8 mouse cellular contexts compared by ENCODE assay signal in the genomic region with DNA sequence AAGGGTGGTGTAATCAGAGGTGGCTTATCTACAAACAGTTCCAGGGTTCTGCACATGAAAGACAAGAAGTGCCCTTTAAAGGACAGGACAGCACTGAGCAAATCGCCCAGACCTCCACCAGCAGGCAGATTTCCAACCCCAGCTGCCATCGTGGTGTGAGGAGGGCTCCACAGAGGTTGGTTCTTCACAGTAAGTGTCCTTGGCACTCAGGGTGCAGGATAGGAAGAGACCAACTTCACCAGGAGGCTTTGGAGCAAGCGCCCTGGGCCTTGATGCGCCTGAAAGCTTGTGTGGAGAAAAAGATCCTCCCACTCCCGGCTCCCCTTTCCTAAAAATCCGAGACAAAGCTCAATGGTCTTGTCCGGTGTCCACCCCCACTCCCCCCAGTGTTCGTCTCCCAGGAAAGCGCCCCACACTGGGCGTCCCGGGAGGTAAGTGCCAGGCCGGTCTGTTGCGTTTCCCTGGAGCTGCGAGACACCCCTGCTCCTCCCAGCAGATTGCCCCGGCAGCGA. TPM values are rescaled to one million over a fixed set of nuclear protein-coding genes. Genes with fewer than 3 reads are reported as not detected.
A peak's percentile ranks its signal among the peaks of the same experiment; 100 is the strongest.
DNase-seq lines count a peak whose midpoint lies in the region; ATAC-seq and TF ChIP-seq lines count a peak whose summit lies in the region.

No protein-coding gene starts in this region.

- no peak; the same call in 1 of the 2 replicates for TF ChIP-seq CTCF in liver, embryonic 14.5 days (IDR thresholded peaks at IDR 0.05; ENCODE audit: low read depth)

- intact Hi-C loops in heart, postnatal 14 days (cut with DNase I) = loop anchor here (5.0 kb wide), 3 partner anchors 36 to 264 kb away; no protein-coding TSS in a partner anchor

- peak; percentile 4 for DNase-seq in kidney, adult 9 months
- DNase-seq in kidney, adult 18-20 months = no peak
- DNase-seq in heart, postnatal 14 days = peak; percentile 58 to 66
- DNase-seq in liver, embryonic 14.5 days (ENCODE audit: low read depth in 3 of 3, low spot score in 3 of 3) = no peak
- DNase-seq in left cerebral cortex, adult 9 months (ENCODE audit: low spot score in 2 of 2) = no peak

- H3K4me2 ChIP-seq in embryonic facial prominence, embryonic 12.5 days (replicated peaks) = peak overlapping the region; percentile 64
- peak overlapping the region; percentile 51 for H3K4me2 ChIP-seq in liver, embryonic 14.5 days (ENCODE audit: low read depth)
- peak overlapping the region; percentile 78 for H3K4me2 ChIP-seq in neural tube, embryonic 14.5 days (ENCODE audit: low read depth, low read length)

- under 1% methylated on average over 16 of the region's 16 CpGs for WGBS in embryonic facial prominence, embryonic 12.5 days
- WGBS in liver, embryonic 14.5 days (ENCODE audit: insufficient replicate concordance) = 2% methylated on average over 16 of the region's 16 CpGs
- WGBS in neural tube, embryonic 14.5 days = 2% methylated on average over 16 of the region's 16 CpGs

- H3K4me1 ChIP-seq in embryonic facial prominence, embryonic 12.5 days = peaks cover 30% of the 10 kb centered on the region
- peaks cover 0 to 6% of the 10 kb centered on the region in 2 experiments; a peak in 2 of 4 replicates for H3K4me1 ChIP-seq in liver, embryonic 14.5 days (replicated peaks; ENCODE audit: control insufficient read depth in 2 of 2, insufficient read depth in 2 of 2, low read length in 1 of 2)
- H3K4me1 ChIP-seq in neural tube, embryonic 14.5 days (ENCODE audit: control insufficient read depth, insufficient read depth, low read length) = no peaks in the 10 kb centered on the region

- peak; percentile 61 for ATAC-seq in embryonic facial prominence, embryonic 12.5 days (ENCODE audit: insufficient number of reproducible peaks, insufficient read depth, low FRiP score, low TSS enrichment)
- ATAC-seq in liver, embryonic 14.5 days (ENCODE audit: insufficient read depth) = 0 out of 2 replicates have a peak, but pooled peaks have one; percentile 13
- ATAC-seq in neural tube, embryonic 14.5 days (ENCODE audit: low read depth) = peak; percentile 83
- no peak for ATAC-seq in cerebellum, adult (ENCODE audit: insufficient number of reproducible peaks, low FRiP score, low TSS enrichment)

- peaks cover 10% of the 10 kb centered on the region for H3K36me3 ChIP-seq in embryonic facial prominence, embryonic 12.5 days
- no peaks in the 10 kb centered on the region for H3K36me3 ChIP-seq in liver, embryonic 14.5 days (replicated peaks; ENCODE audit: control insufficient read depth, insufficient read depth, low read depth)
- no peaks in the 10 kb centered on the region for H3K36me3 ChIP-seq in neural tube, embryonic 14.5 days (ENCODE audit: control insufficient read depth, insufficient read depth, low read length)

- H3K27me3 ChIP-seq in embryonic facial prominence, embryonic 12.5 days = no peaks in the 10 kb centered on the region
- no peaks in the 10 kb centered on the region for H3K27me3 ChIP-seq in liver, embryonic 14.5 days (ENCODE audit: control insufficient read depth, insufficient read depth, low read length)
- H3K27me3 ChIP-seq in neural tube, embryonic 14.5 days (ENCODE audit: control insufficient read depth, insufficient read depth, low read length) = peaks cover 4% of the 10 kb centered on the region; the same call in 1 of the 2 replicates

- H3K9ac ChIP-seq in embryonic facial prominence, embryonic 12.5 days = peak overlapping the region; percentile 84
- H3K9ac ChIP-seq in liver, embryonic 14.5 days (replicated peaks) = no peak overlapping the region
- peak overlapping the region; percentile 47 for H3K9ac ChIP-seq in neural tube, embryonic 14.5 days (replicated peaks; ENCODE audit: low read depth, low read length)

- no peak for TF ChIP-seq EP300 in liver, embryonic 14.5 days (IDR thresholded peaks at IDR 0.05; ENCODE audit: low read depth)

- H3K4me3 ChIP-seq in embryonic facial prominence, embryonic 12.5 days = peak overlapping the region; percentile 63
- H3K4me3 ChIP-seq in liver, embryonic 14.5 days (ENCODE audit: insufficient read depth in 1 of 2, low read depth in 2 of 2, low read length in 2 of 2) = peak overlapping the region; percentile 37 to 45
- H3K4me3 ChIP-seq in neural tube, embryonic 14.5 days (ENCODE audit: low read depth, low read length) = peak overlapping the region; percentile 36

- H3K9me3 ChIP-seq in embryonic facial prominence, embryonic 12.5 days = no peaks in the 10 kb centered on the region
- no peaks in the 10 kb centered on the region for H3K9me3 ChIP-seq in liver, embryonic 14.5 days (ENCODE audit: control insufficient read depth, low read length)
- no peaks in the 10 kb centered on the region for H3K9me3 ChIP-seq in neural tube, embryonic 14.5 days (ENCODE audit: control insufficient read depth, low read length)

- H3K27ac ChIP-seq in embryonic facial prominence, embryonic 12.5 days = peak overlapping the region; percentile 98
- no peak overlapping the region for H3K27ac ChIP-seq in liver, embryonic 14.5 days
- peak overlapping the region; percentile 58 for H3K27ac ChIP-seq in neural tube, embryonic 14.5 days (ENCODE audit: low read depth, low read length)

RNA-seq across cellular contexts. Expression of a gene that starts 0.7 kb away (rescaled TPM):
- polyA plus RNA-seq in embryonic facial prominence, embryonic 12.5 days (2016; fragmentation: Nextera tagmentation; extraction: Ambion mirVana) = 48.0 and 51.8 TPM in 2 replicates
- 10 to 100 TPM; 57.6 to 64.8 TPM for total RNA-seq in heart, postnatal 14 days (2021)
- polyA plus RNA-seq in liver, embryonic 14.5 days (2012; rRNA removed) = 2.4 and 2.8 TPM in 2 replicates
- 1.6 and 2.1 TPM in 2 replicates for polyA plus RNA-seq in liver, embryonic 14.5 days (2014; fragmentation: Nextera tagmentation; extraction: Ambion mirVana)
- 7.0 and 10.7 TPM in 2 replicates for polyA plus RNA-seq in neural tube, embryonic 14.5 days (2014; fragmentation: Nextera tagmentation; extraction: Ambion mirVana)

Comparison
In these comparisons a context has a peak if more than half of its experiments do, and no peak if none do; other contexts are left out.
1. DNase-seq: peak in kidney, adult 9 months (single experiment) and heart, postnatal 14 days (2 of 2); none in kidney, adult 18-20 months (single experiment), liver, embryonic 14.5 days (0 of 3) and left cerebral cortex, adult 9 months (0 of 2).
2. Peak in every context shown above with its lines, with median percentiles within 50 percentile points of each other: H3K4me2 ChIP-seq and H3K4me3 ChIP-seq.